Mouse (Mus musculus) cortical plate, adult 2 months (tissue): Measurements from ENCODE around the gene Ccm2. TPM values are rescaled to one million over a fixed set of nuclear protein-coding genes. Genes with fewer than 3 reads are reported as not detected.

Experiments used
- H3K27ac ChIP-seq: fragments of 200-500 bp; 2 replicates; pipeline ENCODE4 v1.5.1; 2012; ENCODE audit warnings: low read length, control low read depth, inconsistent platforms; ENCODE audit not compliant: insufficient read depth
- H3K4me1 ChIP-seq: fragments of 200-500 bp; 2 replicates; pipeline ENCODE4 v1.6.1; 2011; ENCODE audit warnings: low read length; ENCODE audit not compliant: control insufficient read depth, insufficient read depth
- H3K4me3 ChIP-seq: fragments of 200-500 bp; 2 replicates; pipeline ENCODE4 v1.5.1; 2011; ENCODE audit warnings: mild to moderate bottlenecking, low read length, control low read depth; ENCODE audit not compliant: insufficient read depth
- CTCF ChIP-seq: fragments of 200-500 bp; IDR thresholded peaks from 2 replicates; pipeline ENCODE4 v1.5.1; 2011; ENCODE audit warnings: mild to moderate bottlenecking, control low read depth, low read length; ENCODE audit not compliant: insufficient read depth; ENCODE audit errors: extremely low read depth
- POLR2A ChIP-seq: fragments of 200-500 bp; IDR thresholded peaks from 2 replicates; pipeline ENCODE4 v1.6.1; 2011; ENCODE audit warnings: mild to moderate bottlenecking, low read length, control low read depth; ENCODE audit not compliant: insufficient read depth; ENCODE audit errors: extremely low read depth
- polyA plus RNA-seq: library from polyadenylated mRNA; depleted of rRNA; stranded (reverse); fragments of >200 nt; gene quantifications from 2 replicates; pipeline ENCODE4 v1.2.3, GENCODE M21; 2012

Ccm2 gene
- polyA plus RNA-seq, 1 experiment, result 106 TPM

- Histone ChIP-seq H3K4me3 (no peak overlapping the region), H3K4me1 (no peaks in the 10 kb centered on the region), H3K27ac (no peak overlapping the region)
- TF ChIP-seq CTCF (no peak), POLR2A (no peak)
Observed at GRCm38 (mm10) chr11:6615250-6616205, 68.8 kb downstream of the Ccm2 start.

DNA sequence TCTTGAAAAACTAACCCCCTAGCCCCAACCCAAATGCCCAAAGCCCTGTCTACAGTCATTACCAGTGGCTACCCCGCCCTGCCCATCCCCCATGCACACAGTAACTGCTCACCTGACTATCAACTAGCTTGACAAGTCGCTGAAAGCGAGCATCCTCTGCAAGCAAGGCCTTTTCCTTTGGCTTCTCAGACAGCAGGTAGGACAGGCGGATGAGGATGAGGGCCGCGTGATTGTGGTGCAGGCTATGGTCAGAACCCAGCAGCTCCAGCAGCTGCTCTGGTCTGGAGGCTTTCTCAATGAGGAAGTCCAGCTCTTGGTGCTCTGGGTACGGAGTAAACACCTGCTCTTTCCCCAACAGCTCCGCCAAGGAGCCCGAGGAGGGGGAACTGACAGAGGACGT is 77.0 kb downstream of the Ccm2 start:
- Histone ChIP-seq H3K27ac (no peak overlapping the region), H3K4me1 (peaks cover 2% of the 10 kb centered on the region; the same call in 1 of the 2 replicates), H3K4me3 (no peak overlapping the region)
- TF ChIP-seq CTCF (no peak), POLR2A (no peak)

GRCm38 (mm10) chr11:6624619-6625382 is 78.1 kb downstream of the Ccm2 start:
- H3K4me1 ChIP-seq, result peaks cover 2% of the 10 kb centered on the region; the same call in 1 of the 2 replicates
- TF ChIP-seq CTCF (no peak), POLR2A (no peak)
- H3K27ac ChIP-seq, result no peak overlapping the region
- peak overlapping the region; percentile 72; the same call in 1 of the 2 replicates for H3K4me3 ChIP-seq

DNA sequence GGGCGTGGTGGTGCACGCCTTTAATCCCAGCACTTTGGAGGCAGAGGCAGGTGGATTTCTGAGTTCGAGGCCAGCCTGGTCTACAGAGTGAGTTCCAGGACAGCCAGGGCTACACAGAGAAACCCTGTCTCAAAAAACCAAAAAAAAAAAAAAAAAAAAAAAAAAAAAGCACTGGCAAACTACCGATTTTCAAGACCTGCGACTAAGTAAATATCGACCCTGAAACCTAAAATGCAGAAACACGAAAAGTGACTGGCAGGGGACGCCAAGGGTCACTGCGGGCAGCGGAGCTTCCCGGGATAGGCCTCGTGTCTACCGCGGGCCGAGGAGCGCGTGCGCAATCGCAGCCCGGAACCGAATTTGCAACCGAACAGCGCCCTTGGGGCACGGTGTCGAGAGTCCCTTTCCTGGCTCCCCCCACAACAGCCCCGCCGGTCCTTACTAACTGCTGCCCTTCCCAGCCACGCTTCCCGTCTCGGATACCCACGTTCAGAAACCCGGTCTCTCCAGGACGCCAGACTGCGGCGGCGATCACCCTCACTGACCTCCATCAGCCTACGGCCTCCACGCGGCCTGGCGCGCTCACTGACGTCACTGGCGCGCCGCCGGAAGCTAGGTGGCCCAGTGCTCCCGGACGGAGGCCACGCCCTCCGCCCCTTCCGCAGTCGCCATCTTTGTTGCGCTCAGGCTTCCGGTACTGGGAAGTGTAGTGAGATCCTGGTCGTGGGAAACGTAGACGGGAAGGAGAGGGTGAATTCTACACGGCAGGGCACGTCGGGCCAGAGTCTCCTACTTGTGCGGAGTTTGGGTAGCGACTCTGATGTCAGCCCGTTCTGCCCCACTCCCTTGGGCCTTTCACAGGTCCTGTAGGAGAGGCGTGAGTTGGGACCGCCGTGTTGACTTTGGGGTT is 79.0 kb downstream of the Ccm2 start, which contains the start of gene Tbrg4:
Gene Tbrg4 (minus strand): TSS at position 590 of the 910 bp plus-strand sequence.
- Histone ChIP-seq H3K27ac (peak within 1 kb of the TSS; percentile 69), H3K4me3 (peak within 1 kb of the TSS; percentile 72), H3K4me1 (peaks cover 2% of the 10 kb centered on the region; the same call in 1 of the 2 replicates)
- TF ChIP-seq CTCF, result no peak
- TF ChIP-seq POLR2A, result peak; percentile 83

- no peak for TF ChIP-seq POLR2A
- TF ChIP-seq CTCF, result no peak
- H3K4me3 ChIP-seq, result peak overlapping the region; percentile 72
- H3K4me1 ChIP-seq, result peaks cover 2% of the 10 kb centered on the region; the same call in 1 of the 2 replicates
- peak overlapping the region; percentile 69 for H3K27ac ChIP-seq
Observed at GRCm38 (mm10) chr11:6626388-6626772, 79.7 kb downstream of the Ccm2 start.

DNA sequence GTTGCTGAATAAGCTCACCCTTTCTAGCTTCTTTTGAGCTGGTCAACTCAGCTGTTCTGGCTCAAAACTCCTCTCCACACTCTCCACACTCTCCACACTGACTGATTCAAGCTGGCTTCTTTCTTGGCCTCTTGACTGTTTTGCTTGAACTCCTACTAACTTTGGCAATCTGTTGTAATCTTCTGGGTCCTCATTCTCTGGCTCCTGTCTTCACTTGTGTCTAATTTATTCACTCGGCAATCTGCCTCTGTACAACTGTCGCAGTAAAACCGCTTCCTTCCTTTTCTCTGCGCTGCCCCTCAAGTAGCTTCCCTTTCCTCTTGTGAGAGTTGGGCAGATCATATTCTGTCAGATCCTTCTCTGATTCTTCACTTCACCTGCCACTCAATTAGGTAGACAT is 81.0 kb downstream of the Ccm2 start:
- TF ChIP-seq CTCF (no peak), POLR2A (no peak)
- H3K4me1 ChIP-seq, result peaks cover 2% of the 10 kb centered on the region; the same call in 1 of the 2 replicates
- H3K27ac ChIP-seq, result no peak overlapping the region
- no peak overlapping the region for H3K4me3 ChIP-seq

GRCm38 (mm10) chr11:6628568-6628967 is 81.9 kb downstream of the Ccm2 start:
- Histone ChIP-seq H3K27ac (no peak overlapping the region), H3K4me3 (no peak overlapping the region), H3K4me1 (peaks cover 2% of the 10 kb centered on the region; the same call in 1 of the 2 replicates)
- peak; percentile 45 for TF ChIP-seq CTCF
- TF ChIP-seq POLR2A, result no peak

- Histone ChIP-seq H3K27ac (no peak overlapping the region), H3K4me1 (peaks cover 2% of the 10 kb centered on the region; the same call in 1 of the 2 replicates), H3K4me3 (no peak overlapping the region)
- TF ChIP-seq CTCF (peak; percentile 43), POLR2A (no peak)
Observed at GRCm38 (mm10) chr11:6629655-6630054, 83.0 kb downstream of the Ccm2 start.
